Mouse (Mus musculus): Measurements from ENCODE around the gene Dusp1.
A peak's percentile ranks its signal among the peaks of the same experiment; 100 is the strongest.

Dusp1 gene

GRCm38 (mm10) chr17:26494642-26495468 lies 67.1 kb downstream of the Dusp1 start:
- DNase-seq, result no peak

- DNase-seq, result no peak
These were observed 69.7 kb downstream of the Dusp1 start for GRCm38 (mm10) chr17:26492246-26492645.

- DNase-seq, result no peak
These were observed 71.0 kb downstream of the Dusp1 start for GRCm38 (mm10) chr17:26490910-26491309.

GRCm38 (mm10) chr17:26490072-26490471 lies 71.9 kb downstream of the Dusp1 start:
- DNase-seq, result no peak

- no peak for DNase-seq
These were observed 73.1 kb downstream of the Dusp1 start for GRCm38 (mm10) chr17:26488711-26489403.

GRCm38 (mm10) chr17:26487917-26488316 lies 74.0 kb downstream of the Dusp1 start:
- no peak for DNase-seq

GRCm38 (mm10) chr17:26487266-26487665 lies 74.7 kb downstream of the Dusp1 start:
- no peak for DNase-seq

GRCm38 (mm10) chr17:26484626-26485421 lies 77.1 kb downstream of the Dusp1 start:
- no peak for DNase-seq

- no peak for DNase-seq
These were observed 81.0 kb downstream of the Dusp1 start for GRCm38 (mm10) chr17:26480956-26481355.

- no peak for DNase-seq
These were observed 82.3 kb downstream of the Dusp1 start for GRCm38 (mm10) chr17:26479619-26480018.

GRCm38 (mm10) chr17:26478672-26479071 lies 83.3 kb downstream of the Dusp1 start:
- DNase-seq, result no peak

GRCm38 (mm10) chr17:26476871-26477270 lies 85.1 kb downstream of the Dusp1 start:
- DNase-seq, result no peak

- DNase-seq, result no peak
These were observed 93.6 kb downstream of the Dusp1 start for GRCm38 (mm10) chr17:26468102-26468894.

- no peak for DNase-seq
These were observed 94.3 kb downstream of the Dusp1 start for GRCm38 (mm10) chr17:26467619-26468018.

- peak; percentile 79 for DNase-seq
These were observed 95.2 kb downstream of the Dusp1 start for GRCm38 (mm10) chr17:26466741-26467150.

- no peak for DNase-seq
These were observed 97.0 kb downstream of the Dusp1 start for GRCm38 (mm10) chr17:26464972-26465371.

GRCm38 (mm10) chr17:26464481-26464880 lies 97.4 kb downstream of the Dusp1 start:
- no peak for DNase-seq

GRCm38 (mm10) chr17:26463984-26464383 lies 97.9 kb downstream of the Dusp1 start:
- DNase-seq, result no peak

GRCm38 (mm10) chr17:26463432-26463831 lies 98.5 kb downstream of the Dusp1 start:
- no peak for DNase-seq

- DNase-seq, result peak; percentile 85
These were observed 99.2 kb downstream of the Dusp1 start for GRCm38 (mm10) chr17:26462634-26463170.

- DNase-seq, result no peak
These were observed 103.9 kb downstream of the Dusp1 start for GRCm38 (mm10) chr17:26458049-26458448.

GRCm38 (mm10) chr17:26457506-26457905 lies 104.4 kb downstream of the Dusp1 start:
- DNase-seq, result no peak
